Mouse (Mus musculus): ENCODE measurements around the gene Klk1. TPM values are rescaled to one million over a fixed set of nuclear protein-coding genes. Genes with fewer than 3 reads are reported as not detected.
A peak's percentile ranks its signal among the peaks of the same experiment; 100 is the strongest.
"Not testable (repeated sequence)": the region's sequence is repeated elsewhere in the genome, so short reads cannot be mapped to it uniquely, and the experiment has no call there.

Gene Klk1
- 389 and 435 TPM in 2 replicates for polyA plus RNA-seq (2012; rRNA removed)

- peak; percentile 42 for DNase-seq (ENCODE audit: low read depth, low spot score)
These were observed at the start of gene Klk1 for GRCm38 (mm10) chr7:44225076-44225475. Gene Klk1, plus strand, starts transcription at chr7:44225360.

DNA sequence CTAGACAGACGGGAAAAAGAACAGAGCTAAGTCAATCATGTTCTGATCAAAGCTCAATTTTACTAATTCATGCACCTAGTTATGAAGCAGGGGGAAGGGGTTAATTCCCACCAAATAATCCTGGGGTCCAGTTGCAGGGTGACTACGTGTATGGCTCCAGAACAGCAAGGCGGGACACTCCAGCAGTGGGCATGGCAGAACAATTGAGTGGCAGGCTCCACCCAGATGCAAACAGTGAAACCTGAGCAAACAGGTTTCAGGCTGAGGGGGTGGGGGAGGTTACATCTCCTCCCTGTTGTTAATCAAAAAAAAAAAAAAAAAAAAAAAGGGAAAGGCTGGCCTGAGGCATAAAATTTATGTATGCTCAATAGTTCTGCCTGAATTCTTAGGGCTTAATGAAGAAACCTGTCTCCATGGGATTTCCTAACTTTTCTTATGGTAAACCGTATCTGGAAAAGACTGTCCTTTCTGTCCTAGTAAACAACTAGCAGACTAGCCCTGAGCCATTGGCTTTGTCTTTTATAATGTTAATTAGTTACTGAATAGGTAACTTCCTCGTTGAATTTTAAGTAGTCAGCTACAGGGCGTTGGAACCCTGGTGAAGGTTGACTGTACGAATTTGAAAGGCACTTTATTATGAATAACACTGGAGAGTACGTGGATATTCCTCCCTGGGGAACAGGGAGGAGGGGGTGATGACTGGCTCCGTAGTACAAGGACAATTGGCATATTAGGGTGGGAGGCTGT lies 45.7 kb upstream of the Klk1 start:
- 26% methylated on average over 9 of the region's 9 CpGs for WGBS
- no peak for DNase-seq (ENCODE audit: low read depth, low spot score)

More at GRCm38 (mm10) chr7:44225076-44225475, at the start of gene Klk1:
- WGBS, result 19% methylated on average over 1 of the region's 1 CpGs

DNA sequence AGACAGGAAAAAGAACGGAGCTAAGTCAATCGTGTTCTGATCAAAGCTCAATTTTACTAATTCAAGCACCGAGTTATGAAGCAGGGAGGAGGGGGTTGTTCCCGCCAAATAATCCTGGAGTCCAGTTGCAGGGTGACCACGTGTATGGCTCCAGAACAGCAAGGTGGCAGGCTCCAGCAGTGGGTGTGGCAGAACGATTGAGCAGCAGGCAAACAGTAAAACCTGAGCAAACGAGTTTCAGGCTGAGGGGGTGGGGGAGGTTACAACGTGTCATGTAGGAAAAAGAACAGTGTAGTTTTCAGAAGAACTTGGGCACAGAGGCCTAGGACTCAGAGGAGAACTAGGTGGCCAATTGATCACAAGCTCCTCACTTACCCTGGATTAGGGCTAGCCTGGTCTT lies 38.6 kb upstream of the Klk1 start:
- WGBS, result 18% methylated on average over 8 of the region's 8 CpGs

DNA sequence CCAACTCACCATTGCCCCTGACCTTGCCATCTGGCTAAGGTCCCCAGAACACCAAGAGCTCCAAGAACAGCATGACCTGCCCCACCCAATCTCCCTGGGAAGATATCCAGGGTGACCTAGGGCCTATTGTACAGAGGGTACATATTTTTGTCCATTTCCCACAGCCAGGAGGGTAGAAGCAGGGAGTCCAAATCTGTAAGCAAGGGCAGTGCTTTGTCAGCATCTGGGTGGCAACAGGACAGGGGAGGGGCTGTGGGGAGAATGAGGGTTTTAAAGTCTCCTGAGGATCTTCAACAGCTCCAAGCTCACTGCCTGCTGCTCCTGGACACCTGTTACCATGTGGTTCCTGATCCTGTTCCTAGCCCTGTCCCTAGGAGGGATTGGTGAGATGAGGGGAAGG lies 37.2 kb upstream of the Klk1 start, which contains the start of gene Klk1b24:
Klk1b24 (plus strand) TSS at position 301 of the 400 bp plus-strand sequence.
- DNase-seq (ENCODE audit: low read depth, low spot score), result not testable (repeated sequence)

More for the DNA sequence above, 38.6 kb upstream of the Klk1 start:
- not testable (repeated sequence) for DNase-seq (ENCODE audit: low read depth, low spot score)

- not testable (repeated sequence) for DNase-seq (ENCODE audit: low read depth, low spot score)
- 86% methylated on average over 1 of the region's 1 CpGs for WGBS
These were observed 31.7 kb upstream of the Klk1 start for GRCm38 (mm10) chr7:44193466-44193865.

GRCm38 (mm10) chr7:44197891-44198290 lies 27.3 kb upstream of the Klk1 start, which contains the start of gene Klk1b3:
Gene Klk1b3, plus strand, starts transcription at chr7:44198191.
- WGBS, result 26% methylated on average over 3 of the region's 3 CpGs
- DNase-seq (ENCODE audit: low read depth, low spot score), result no peak

GRCm38 (mm10) chr7:44207135-44207534 lies 18.0 kb upstream of the Klk1 start, which contains the start of gene Klk1b4:
Gene Klk1b4, plus strand, starts transcription at chr7:44207435.
- 13% methylated on average over 3 of the region's 3 CpGs for WGBS

DNA sequence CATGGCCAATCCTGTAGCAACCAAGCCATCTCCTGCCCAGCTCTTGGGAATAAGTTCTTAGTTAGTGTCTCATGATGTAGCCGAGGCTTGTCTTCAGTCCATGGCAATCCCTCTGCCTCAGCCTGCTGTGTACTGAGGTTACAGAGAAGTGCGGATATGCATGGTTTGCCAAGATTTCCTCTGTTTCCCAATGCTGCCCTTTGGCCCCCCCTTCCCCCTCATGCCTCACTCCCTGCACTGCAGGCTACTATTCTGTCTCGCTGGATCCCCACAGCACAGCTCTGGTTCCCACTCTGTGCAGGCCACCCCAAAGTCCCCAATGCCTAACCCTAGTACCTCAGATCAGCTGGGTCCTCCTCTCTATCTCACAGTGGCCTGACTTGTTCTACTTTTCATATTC lies 16.9 kb upstream of the Klk1 start:
- 88% methylated on average over 3 of the region's 3 CpGs for WGBS

More at GRCm38 (mm10) chr7:44207135-44207534, 18.0 kb upstream of the Klk1 start, which contains the start of gene Klk1b4:
- not testable (repeated sequence) for DNase-seq (ENCODE audit: low read depth, low spot score)

DNA sequence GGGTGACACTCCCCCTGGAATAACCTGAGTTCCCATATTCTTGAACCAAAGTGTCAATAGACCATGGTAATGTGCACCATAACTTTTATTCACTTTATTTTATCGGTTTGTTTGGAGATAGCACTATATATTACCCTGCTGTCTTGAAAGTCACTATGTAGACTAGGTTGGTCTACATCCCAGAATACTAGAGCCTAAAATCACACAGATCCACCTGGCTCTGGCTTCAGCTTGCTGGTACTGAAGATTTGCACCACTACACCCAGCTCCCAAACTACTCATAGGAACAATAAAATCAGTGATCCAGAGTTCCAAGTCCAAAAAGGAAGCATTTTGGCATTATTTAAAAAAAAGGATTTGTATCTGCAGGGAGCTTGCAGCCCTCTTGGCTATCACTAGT lies 9.5 kb upstream of the Klk1 start, which contains the start of gene Klk1b5:
Klk1b5 (plus strand) TSS at position 301 of the 400 bp plus-strand sequence.
- 67% methylated on average over 1 of the region's 1 CpGs for WGBS
- DNase-seq (ENCODE audit: low read depth, low spot score), result no peak

More for the DNA sequence above, 16.9 kb upstream of the Klk1 start:
- DNase-seq (ENCODE audit: low read depth, low spot score), result no peak

GRCm38 (mm10) chr7:44221601-44222000 lies 3.6 kb upstream of the Klk1 start:
- DNase-seq (ENCODE audit: low read depth, low spot score), result peak; percentile 57
- WGBS, result 37% methylated on average over 10 of the region's 10 CpGs

GRCm38 (mm10) chr7:44222335-44222734 lies 2.8 kb upstream of the Klk1 start:
- not testable (repeated sequence) for DNase-seq (ENCODE audit: low read depth, low spot score)
- 82% methylated on average over 6 of the region's 6 CpGs for WGBS

GRCm38 (mm10) chr7:44235909-44236308 lies 10.7 kb downstream of the Klk1 start, which contains the start of gene Gm36864:
Gene Gm36864, plus strand, starts transcription at chr7:44236177.
- no peak for DNase-seq (ENCODE audit: low read depth, low spot score)
- 39% methylated on average over 3 of the region's 3 CpGs for WGBS

DNA sequence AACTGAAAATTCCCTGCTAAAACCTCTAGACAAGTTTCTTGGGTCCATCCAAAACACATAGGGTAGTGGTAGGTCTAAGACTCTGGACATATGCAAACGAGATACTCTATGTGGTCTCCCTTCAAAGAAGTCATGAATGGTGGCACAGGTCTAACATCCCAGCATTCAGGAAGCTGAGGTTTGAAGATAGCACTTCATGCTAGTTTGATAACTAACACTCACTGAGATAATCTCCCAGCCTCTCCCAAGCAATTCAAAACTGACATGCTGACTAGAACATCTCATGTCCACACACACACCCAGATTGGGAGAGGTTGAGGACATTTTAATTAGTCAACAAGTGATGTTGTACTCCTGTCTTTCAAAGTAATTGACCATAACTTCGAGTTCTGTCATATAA lies 14.8 kb downstream of the Klk1 start:
- no peak for DNase-seq (ENCODE audit: low read depth, low spot score)
- 49% methylated on average over 2 of the region's 2 CpGs for WGBS

DNA sequence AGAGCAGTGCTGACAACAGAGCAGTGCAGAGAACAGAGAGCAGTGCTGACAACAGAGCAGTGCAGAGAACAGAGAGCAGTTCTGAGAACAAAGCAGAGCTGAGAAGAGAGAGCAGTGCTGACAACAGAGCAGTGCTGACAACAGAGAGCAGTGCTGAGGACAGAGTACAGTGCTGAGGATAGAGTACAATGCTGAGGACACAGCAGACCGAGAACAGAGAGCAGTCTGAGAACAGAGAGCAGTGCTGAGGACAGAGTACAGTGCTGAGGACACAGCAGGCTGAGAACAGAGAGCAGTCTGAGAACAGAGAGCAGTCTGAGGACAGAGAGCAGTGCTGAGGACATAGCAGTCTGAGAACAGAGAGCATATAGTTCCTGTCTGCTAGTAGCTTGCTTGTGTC lies 15.6 kb downstream of the Klk1 start:
- WGBS, result 40% methylated on average over 1 of the region's 1 CpGs
- DNase-seq (ENCODE audit: low read depth, low spot score), result no peak

- no peak for DNase-seq (ENCODE audit: low read depth, low spot score)
- WGBS, result 71% methylated on average over 2 of the region's 2 CpGs
These were observed 16.0 kb downstream of the Klk1 start for GRCm38 (mm10) chr7:44241163-44241562.

GRCm38 (mm10) chr7:44244080-44244479 lies 18.9 kb downstream of the Klk1 start:
- DNase-seq (ENCODE audit: low read depth, low spot score), result no peak
- 53% methylated on average over 1 of the region's 1 CpGs for WGBS

- peak; percentile 67 for DNase-seq (ENCODE audit: low read depth, low spot score)
- WGBS, result under 1% methylated on average over 62 of the region's 62 CpGs
These were observed 21.2 kb downstream of the Klk1 start, which contains the start of the genes 1700028J19Rik and 2410002F23Rik for GRCm38 (mm10) chr7:44246055-44246983. Gene 1700028J19Rik, minus strand, starts transcription at chr7:44246695. Gene 2410002F23Rik, plus strand, starts transcription at chr7:44246722.

- 1% methylated on average over 23 of the region's 23 CpGs for WGBS
- no peak for DNase-seq (ENCODE audit: low read depth, low spot score)
These were observed 21.9 kb downstream of the Klk1 start for GRCm38 (mm10) chr7:44246984-44247470.

- 47% methylated on average over 2 of the region's 2 CpGs for WGBS
These were observed 22.8 kb downstream of the Klk1 start for GRCm38 (mm10) chr7:44247971-44248370.

GRCm38 (mm10) chr7:44249248-44249647 lies 24.1 kb downstream of the Klk1 start:
- 81% methylated on average over 4 of the region's 4 CpGs for WGBS
- DNase-seq (ENCODE audit: low read depth, low spot score), result no peak

More at GRCm38 (mm10) chr7:44247971-44248370, 22.8 kb downstream of the Klk1 start:
- no peak for DNase-seq (ENCODE audit: low read depth, low spot score)
